Mouse (Mus musculus) ovary, postnatal 14 days (tissue): Measurements from ENCODE around the gene Naa35.

Experiments used
- DNase-seq: peaks from one replicate; pipeline ENCODE4 v3.0.0; 2022; ENCODE audit warnings: low spot score

The Naa35 gene

GRCm38 (mm10) chr13:59639368-59640177 is 54.5 kb downstream of the Naa35 start:
- no peak for DNase-seq

GRCm38 (mm10) chr13:59640178-59640440 is 55.0 kb downstream of the Naa35 start:
- DNase-seq: no peak

- DNase-seq: no peak
These were observed 57.8 kb downstream of the Naa35 start for GRCm38 (mm10) chr13:59642818-59643217.

- DNase-seq: no peak
These were observed 60.4 kb downstream of the Naa35 start for GRCm38 (mm10) chr13:59645491-59645890.

- no peak for DNase-seq
These were observed 61.7 kb downstream of the Naa35 start for GRCm38 (mm10) chr13:59646674-59647244.

GRCm38 (mm10) chr13:59647484-59647883 is 62.4 kb downstream of the Naa35 start:
- no peak for DNase-seq

GRCm38 (mm10) chr13:59648598-59648997 is 63.5 kb downstream of the Naa35 start:
- no peak for DNase-seq

GRCm38 (mm10) chr13:59649781-59650180 is 64.7 kb downstream of the Naa35 start:
- no peak for DNase-seq

GRCm38 (mm10) chr13:59652651-59653050 is 67.6 kb downstream of the Naa35 start:
- no peak for DNase-seq

GRCm38 (mm10) chr13:59653136-59653535 is 68.1 kb downstream of the Naa35 start:
- no peak for DNase-seq

GRCm38 (mm10) chr13:59654465-59654864 is 69.4 kb downstream of the Naa35 start:
- DNase-seq: no peak

- no peak for DNase-seq
These were observed 70.8 kb downstream of the Naa35 start for GRCm38 (mm10) chr13:59655718-59656315.

GRCm38 (mm10) chr13:59656316-59656832 is 71.3 kb downstream of the Naa35 start:
- DNase-seq: no peak

GRCm38 (mm10) chr13:59656975-59657388 is 71.9 kb downstream of the Naa35 start:
- no peak for DNase-seq

GRCm38 (mm10) chr13:59657781-59658180 is 72.7 kb downstream of the Naa35 start:
- no peak for DNase-seq

- no peak for DNase-seq
These were observed 75.3 kb downstream of the Naa35 start for GRCm38 (mm10) chr13:59660371-59660770.

- no peak for DNase-seq
These were observed 76.3 kb downstream of the Naa35 start for GRCm38 (mm10) chr13:59661387-59661786.

- DNase-seq: no peak
These were observed 76.9 kb downstream of the Naa35 start for GRCm38 (mm10) chr13:59661966-59662365.

GRCm38 (mm10) chr13:59663939-59664712 is 79.1 kb downstream of the Naa35 start:
- no peak for DNase-seq

- DNase-seq: no peak
These were observed 82.7 kb downstream of the Naa35 start for GRCm38 (mm10) chr13:59667763-59668162.

GRCm38 (mm10) chr13:59668501-59669093 is 83.5 kb downstream of the Naa35 start:
- no peak for DNase-seq

- no peak for DNase-seq
These were observed 84.9 kb downstream of the Naa35 start for GRCm38 (mm10) chr13:59669946-59670345.
